Mouse (Mus musculus): ENCODE results near the gene 1700025C18Rik. TPM values are rescaled to one million over a fixed set of nuclear protein-coding genes. Genes with fewer than 3 reads are reported as not detected.

Gene 1700025C18Rik
- polyA plus RNA-seq, 1 experiment from 2014 or later: not detected

Other genes starting within 250 kb of the 1700025C18Rik start
- gene Pltp, start 233.0 kb downstream of the 1700025C18Rik start, polyA plus RNA-seq (2015; fragmentation: Nextera tagmentation; extraction: Ambion mirVana): 123 and 127 TPM in 2 replicates
- gene Pcif1, start 211.4 kb downstream of the 1700025C18Rik start, polyA plus RNA-seq (2015; fragmentation: Nextera tagmentation; extraction: Ambion mirVana): 87.8 and 95.3 TPM in 2 replicates
- 13.1 and 13.9 TPM in 2 replicates for gene Zfp335, start 179.0 kb downstream of the 1700025C18Rik start, polyA plus RNA-seq (2015; fragmentation: Nextera tagmentation; extraction: Ambion mirVana)
- gene Mmp9, start 150.0 kb downstream of the 1700025C18Rik start, polyA plus RNA-seq (2015; fragmentation: Nextera tagmentation; extraction: Ambion mirVana): 23.8 and 25.2 TPM in 2 replicates
- gene Slc12a5, start 129.9 kb downstream of the 1700025C18Rik start, polyA plus RNA-seq (2015; fragmentation: Nextera tagmentation; extraction: Ambion mirVana): 21.4 and 22.1 TPM in 2 replicates
- gene Ncoa5, start 55.9 kb downstream of the 1700025C18Rik start, polyA plus RNA-seq (2015; fragmentation: Nextera tagmentation; extraction: Ambion mirVana): 119 and 128 TPM in 2 replicates
- gene Cd40, start 35.1 kb downstream of the 1700025C18Rik start, polyA plus RNA-seq (2015; fragmentation: Nextera tagmentation; extraction: Ambion mirVana): 8.1 and 8.6 TPM in 2 replicates
- gene Cdh22, start 144.1 kb upstream of the 1700025C18Rik start, polyA plus RNA-seq (2015; fragmentation: Nextera tagmentation; extraction: Ambion mirVana): 9.4 and 11.4 TPM in 2 replicates
- gene Slc35c2, start 197.1 kb upstream of the 1700025C18Rik start, polyA plus RNA-seq (2015; fragmentation: Nextera tagmentation; extraction: Ambion mirVana): 61.5 and 68.1 TPM in 2 replicates
- gene Elmo2, start 235.7 kb upstream of the 1700025C18Rik start, polyA plus RNA-seq (2015; fragmentation: Nextera tagmentation; extraction: Ambion mirVana): 90.8 and 91.6 TPM in 2 replicates

Measured in hindbrain, embryonic 13.5 days (tissue).